Mouse (Mus musculus) G1E (cell line): ENCODE data around the gene Plekhg1. TPM values are rescaled to one million over a fixed set of nuclear protein-coding genes. Genes with fewer than 3 reads are reported as not detected.

Experiments used
- ATAC-seq: 2 replicates; pipeline ENCODE4 v1.8.0; 2016; ENCODE audit warnings: mild to moderate bottlenecking; ENCODE audit not compliant: insufficient number of reproducible peaks, poor library complexity, low FRiP score, severe bottlenecking; ENCODE audit errors: extremely low read depth
- DNase-seq: peaks from one replicate; pipeline ENCODE4 v3.0.0; 2012; ENCODE audit warnings: low spot score
- H3K27me3 ChIP-seq: 2 replicates; pipeline ENCODE4 v1.6.1; 2012; ENCODE audit warnings: mild to moderate bottlenecking, low read length, inconsistent platforms; ENCODE audit not compliant: insufficient read depth
- H3K36me3 ChIP-seq: replicated peaks from 2 replicates; pipeline ENCODE3; 2012; ENCODE audit warnings: mild to moderate bottlenecking, inconsistent platforms
- H3K4me1 ChIP-seq: 2 replicates; pipeline ENCODE4 v1.6.1; 2012; ENCODE audit warnings: low read depth, low read length, inconsistent platforms, mixed read lengths; ENCODE audit not compliant: insufficient read depth
- H3K4me3 ChIP-seq: 2 replicates; pipeline ENCODE4 v1.5.1; 2012; ENCODE audit warnings: low read depth, mild to moderate bottlenecking, inconsistent platforms, low read length, moderate library complexity, mixed read lengths
- H3K9me3 ChIP-seq: replicated peaks from 2 replicates; pipeline ENCODE4 v1.6.1; 2012; ENCODE audit warnings: inconsistent platforms
- CTCF ChIP-seq: IDR thresholded peaks from 2 replicates; pipeline ENCODE4 v1.5.1; 2012; ENCODE audit warnings: low read depth, low read length, inconsistent platforms, mixed read lengths
- GATA1 ChIP-seq: IDR thresholded peaks from 2 replicates; pipeline ENCODE4 v1.6.1; 2012; ENCODE audit warnings: borderline replicate concordance, low read length, inconsistent platforms, mixed read lengths
- GATA2 ChIP-seq: IDR thresholded peaks from 2 replicates; pipeline ENCODE4 v1.6.1; 2012; ENCODE audit warnings: low read depth, low read length, inconsistent platforms, borderline replicate concordance
- POLR2AphosphoS5 ChIP-seq: IDR thresholded peaks from 2 replicates; pipeline ENCODE4 v1.6.1; 2012; ENCODE audit warnings: low read depth, low read length, inconsistent platforms; ENCODE audit not compliant: insufficient replicate concordance
- TAL1 ChIP-seq: conservative IDR thresholded peaks from 2 replicates; pipeline ENCODE4 v1.6.1; 2012; ENCODE audit warnings: low read depth, low read length, inconsistent platforms, mixed read lengths
- polyA plus RNA-seq: library from polyadenylated mRNA; stranded (reverse); fragments of >175 nt; gene quantifications from 2 replicates; pipeline ENCODE4 v1.2.3, GENCODE M21; 2012
- total RNA-seq, 2 experiments: library from RNA; stranded (forward) in 1 of 2; stranded (reverse) in 1 of 2; fragments of 200-1000 nt in 1 of 2; fragments of >200 nt in 1 of 2; fragmentation: Nextera tagmentation in 1 of 2; gene quantifications; 2 replicates each; pipeline ENCODE4 v1.2.3; 2014 to 2017

Gene Plekhg1
- total and polyA plus RNA-seq, 3 experiments, result 0.15 to 1.8 (median 1.6) TPM

- H3K4me1 ChIP-seq, result no peaks in the 10 kb centered on the region
- H3K36me3 ChIP-seq, result no peaks in the 10 kb centered on the region
- ATAC-seq, result no peak
- no peaks in the 10 kb centered on the region for H3K9me3 ChIP-seq
- 0 out of 2 replicates have a peak, but pooled peaks cover 3% of the 10 kb centered on the region for H3K27me3 ChIP-seq
- no peak for TF ChIP-seq GATA2
- DNase-seq, result no peak
- H3K4me3 ChIP-seq, result no peak overlapping the region
Measured at GRCm38 (mm10) chr10:3810476-3811273, 70.5 kb downstream of the Plekhg1 start.

- TF ChIP-seq TAL1, result no peak
- TF ChIP-seq POLR2AphosphoS5, result no peak
- no peak for TF ChIP-seq GATA2
- no peak for TF ChIP-seq GATA1
- no peak for TF ChIP-seq CTCF
- H3K4me1 ChIP-seq, result no peaks in the 10 kb centered on the region
- DNase-seq, result no peak
- no peak for ATAC-seq
- H3K27me3 ChIP-seq, result no peaks in the 10 kb centered on the region
- no peaks in the 10 kb centered on the region for H3K9me3 ChIP-seq
- H3K36me3 ChIP-seq, result no peaks in the 10 kb centered on the region
- no peak overlapping the region for H3K4me3 ChIP-seq
Measured at GRCm38 (mm10) chr10:3818940-3819701, 79.0 kb downstream of the Plekhg1 start.

- DNase-seq (no peak), ATAC-seq (no peak)
- Histone ChIP-seq H3K27me3 (no peaks in the 10 kb centered on the region), H3K4me1 (no peaks in the 10 kb centered on the region), H3K36me3 (no peaks in the 10 kb centered on the region), H3K9me3 (no peaks in the 10 kb centered on the region), H3K4me3 (no peak overlapping the region)
- no peak for TF ChIP-seq GATA1
- TF ChIP-seq POLR2AphosphoS5, result no peak
- no peak for TF ChIP-seq TAL1
- TF ChIP-seq GATA2, result no peak
- no peak for TF ChIP-seq CTCF
Measured at GRCm38 (mm10) chr10:3823826-3824225, 83.7 kb downstream of the Plekhg1 start.

GRCm38 (mm10) chr10:3826043-3826442 is 85.9 kb downstream of the Plekhg1 start:
- DNase-seq (no peak), ATAC-seq (no peak)
- Histone ChIP-seq H3K4me1 (no peaks in the 10 kb centered on the region), H3K36me3 (no peaks in the 10 kb centered on the region), H3K4me3 (no peak overlapping the region), H3K9me3 (no peaks in the 10 kb centered on the region), H3K27me3 (no peaks in the 10 kb centered on the region)
- TF ChIP-seq GATA1, result no peak

GRCm38 (mm10) chr10:3827368-3827767 is 87.2 kb downstream of the Plekhg1 start:
- H3K4me3 ChIP-seq, result no peak overlapping the region
- H3K27me3 ChIP-seq, result no peaks in the 10 kb centered on the region
- no peaks in the 10 kb centered on the region for H3K4me1 ChIP-seq
- H3K36me3 ChIP-seq, result no peaks in the 10 kb centered on the region
- no peaks in the 10 kb centered on the region for H3K9me3 ChIP-seq
- ATAC-seq (no peak), DNase-seq (no peak)
- TF ChIP-seq TAL1, result no peak
- TF ChIP-seq POLR2AphosphoS5, result no peak
- TF ChIP-seq GATA2, result no peak
- TF ChIP-seq GATA1, result no peak
- TF ChIP-seq CTCF, result no peak

- Histone ChIP-seq H3K9me3 (no peaks in the 10 kb centered on the region), H3K27me3 (no peaks in the 10 kb centered on the region), H3K4me3 (no peak overlapping the region), H3K4me1 (no peaks in the 10 kb centered on the region), H3K36me3 (no peaks in the 10 kb centered on the region)
- DNase-seq, result no peak
- TF ChIP-seq CTCF (no peak), GATA1 (no peak), POLR2AphosphoS5 (no peak), TAL1 (no peak), GATA2 (no peak)
- ATAC-seq, result no peak
Measured at GRCm38 (mm10) chr10:3829472-3829871, 89.3 kb downstream of the Plekhg1 start.

- no peak for DNase-seq
- ATAC-seq, result no peak
- TF ChIP-seq GATA1 (no peak), GATA2 (no peak), POLR2AphosphoS5 (no peak), TAL1 (no peak), CTCF (no peak)
- no peaks in the 10 kb centered on the region for H3K9me3 ChIP-seq
- no peaks in the 10 kb centered on the region for H3K36me3 ChIP-seq
- H3K4me3 ChIP-seq, result no peak overlapping the region
- H3K27me3 ChIP-seq, result no peaks in the 10 kb centered on the region
- no peaks in the 10 kb centered on the region for H3K4me1 ChIP-seq
Measured at GRCm38 (mm10) chr10:3830618-3831017, 90.5 kb downstream of the Plekhg1 start.
